Mouse (Mus musculus) forebrain, embryonic 16.5 days (tissue): ENCODE measurements at regions not wholly inside any gene's neighbourhood (a gene's known extent, or its start where the extent isn't known, plus 50 kb on each side); places are given as distances from the start of the nearest gene placed in this dataset.

ENCODE experiments used
- ATAC-seq: fragments of 200-750 bp; cut with Nextera tagmentation; 2 replicates; pipeline ENCODE4 v1.8.0; 2017; ENCODE audit warnings: mild to moderate bottlenecking, moderate library complexity
- H3K27ac ChIP-seq: fragments of 300-500 bp; sonication (generic); 2 replicates; pipeline ENCODE4 v1.5.1; 2014; ENCODE audit warnings: low read length, control low read depth
- H3K27me3 ChIP-seq: fragments of 300-500 bp; sonication (generic); replicated peaks from 2 replicates; pipeline ENCODE4 v1.6.1; 2014; ENCODE audit warnings: low read length; ENCODE audit not compliant: control insufficient read depth, insufficient read depth
- H3K36me3 ChIP-seq: fragments of 300-500 bp; sonication (generic); 2 replicates; pipeline ENCODE4 v1.6.1; 2014; ENCODE audit not compliant: control insufficient read depth, insufficient read depth
- H3K4me1 ChIP-seq: fragments of 300-500 bp; sonication (generic); replicated peaks from 2 replicates; pipeline ENCODE4 v1.6.1; 2014; ENCODE audit warnings: low read length; ENCODE audit not compliant: control insufficient read depth, insufficient read depth
- H3K4me2 ChIP-seq: fragments of 300-500 bp; sonication (generic); 2 replicates; pipeline ENCODE4 v1.6.1; 2014; ENCODE audit warnings: mild to moderate bottlenecking, low read length, control low read depth
- H3K4me3 ChIP-seq: fragments of 300-500 bp; sonication (generic); replicated peaks from 2 replicates; pipeline ENCODE4 v1.5.1; 2014; ENCODE audit warnings: mild to moderate bottlenecking, low read length, control low read depth
- H3K9ac ChIP-seq: fragments of 300-500 bp; sonication (generic); replicated peaks from 2 replicates; pipeline ENCODE4 v1.6.1; 2014; ENCODE audit warnings: low read depth, low read length, control low read depth
- H3K9me3 ChIP-seq: fragments of 300-500 bp; sonication (generic); 2 replicates; pipeline ENCODE4 v1.6.1; 2016; ENCODE audit warnings: low read length; ENCODE audit not compliant: control insufficient read depth
- WGBS: fragments of 180-500 bp; shearing (Covaris S2); extraction: QIAGEN DNeasy Blood & Tissue Kit; methylation state at CpG from one replicate; pipeline ENCODE4 v1.1.7; 2014; 5-methylcytosine and 5-hydroxymethylcytosine counted together

DNA sequence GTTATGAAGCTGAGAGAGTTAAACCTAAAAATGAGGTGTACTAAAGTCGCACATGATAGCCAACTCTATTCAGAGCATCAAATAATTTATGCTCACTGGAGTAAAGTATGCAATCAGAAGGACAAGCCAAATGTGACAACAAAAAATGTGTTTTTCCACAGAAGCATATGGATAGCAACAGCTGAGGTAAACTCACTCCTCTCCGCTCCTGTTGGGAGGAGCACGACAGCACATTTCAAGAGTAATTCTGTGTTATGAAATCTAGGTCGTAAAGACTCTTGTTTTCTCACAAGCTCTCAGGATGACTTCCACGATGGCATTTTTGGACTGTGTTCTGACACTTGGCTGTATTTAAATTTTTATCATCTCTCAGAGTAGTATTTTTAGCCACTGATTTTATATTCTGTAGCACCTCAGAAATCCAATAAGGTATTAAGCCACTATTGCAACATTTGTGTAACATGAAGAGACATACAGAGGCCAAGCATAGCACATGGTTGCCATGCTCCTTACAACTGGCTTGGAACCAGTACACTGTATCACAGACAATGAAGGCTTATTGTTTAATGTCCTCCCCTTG is 70.3 kb upstream of the Mbnl1 start:
- 79% methylated on average over 5 of the region's 5 CpGs for WGBS
- Histone ChIP-seq H3K4me3 (no peak overlapping the region), H3K4me2 (no peak overlapping the region), H3K27me3 (no peaks in the 10 kb centered on the region), H3K4me1 (no peaks in the 10 kb centered on the region), H3K36me3 (no peaks in the 10 kb centered on the region), H3K9ac (no peak overlapping the region), H3K9me3 (no peaks in the 10 kb centered on the region), H3K27ac (no peak overlapping the region)
- ATAC-seq = no peak

DNA sequence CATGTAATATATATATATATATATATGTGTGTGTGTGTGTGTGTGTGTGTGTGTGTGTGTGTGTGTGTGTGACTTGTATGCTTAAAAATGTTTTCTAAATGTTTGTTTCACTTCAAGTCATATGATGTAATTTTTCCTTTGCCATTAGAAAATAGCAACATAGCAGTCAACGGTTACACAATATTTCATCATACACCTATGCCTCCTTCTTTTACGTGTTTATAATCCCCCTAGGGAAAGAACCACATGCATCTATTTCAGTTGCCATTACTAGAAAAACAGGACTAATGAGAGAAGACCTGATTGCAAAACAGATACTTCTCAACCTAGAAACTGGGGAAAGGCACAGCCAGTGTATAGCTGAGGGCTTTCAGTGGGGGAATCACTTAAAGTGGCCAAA is 65.2 kb upstream of the Mbnl1 start:
- H3K4me1 ChIP-seq = no peaks in the 10 kb centered on the region
- H3K4me2 ChIP-seq = no peak overlapping the region
- no peaks in the 10 kb centered on the region for H3K9me3 ChIP-seq
- 92% methylated on average over 2 of the region's 2 CpGs for WGBS
- ATAC-seq = no peak
- no peak overlapping the region for H3K4me3 ChIP-seq
- no peak overlapping the region for H3K27ac ChIP-seq
- no peaks in the 10 kb centered on the region for H3K36me3 ChIP-seq
- no peaks in the 10 kb centered on the region for H3K27me3 ChIP-seq
- no peak overlapping the region for H3K9ac ChIP-seq

DNA sequence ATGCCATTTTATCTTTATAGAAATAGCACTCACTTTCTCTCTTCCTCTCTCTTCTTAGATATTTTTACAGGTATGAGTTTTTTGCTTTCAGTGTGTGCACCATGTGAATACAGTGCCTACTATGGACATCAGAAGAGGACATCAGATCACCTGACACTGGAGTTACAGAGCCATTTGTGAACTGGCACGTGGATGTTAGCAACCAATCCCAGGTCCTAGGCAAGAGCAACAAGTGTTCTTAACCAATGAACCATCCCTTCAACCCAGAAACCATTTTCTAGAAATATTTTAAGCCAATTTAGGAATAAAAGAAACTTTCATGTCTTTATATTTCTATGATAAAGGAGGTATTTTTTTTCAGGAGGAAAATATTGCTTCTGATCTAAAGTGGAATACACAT is 64.7 kb upstream of the Mbnl1 start:
- no peaks in the 10 kb centered on the region for H3K36me3 ChIP-seq
- ATAC-seq = no peak
- no peak overlapping the region for H3K4me2 ChIP-seq
- no peaks in the 10 kb centered on the region for H3K4me1 ChIP-seq
- H3K9me3 ChIP-seq = no peaks in the 10 kb centered on the region
- no peak overlapping the region for H3K9ac ChIP-seq
- H3K27ac ChIP-seq = no peak overlapping the region
- 88% methylated on average over 1 of the region's 1 CpGs for WGBS
- no peaks in the 10 kb centered on the region for H3K27me3 ChIP-seq
- H3K4me3 ChIP-seq = no peak overlapping the region

DNA sequence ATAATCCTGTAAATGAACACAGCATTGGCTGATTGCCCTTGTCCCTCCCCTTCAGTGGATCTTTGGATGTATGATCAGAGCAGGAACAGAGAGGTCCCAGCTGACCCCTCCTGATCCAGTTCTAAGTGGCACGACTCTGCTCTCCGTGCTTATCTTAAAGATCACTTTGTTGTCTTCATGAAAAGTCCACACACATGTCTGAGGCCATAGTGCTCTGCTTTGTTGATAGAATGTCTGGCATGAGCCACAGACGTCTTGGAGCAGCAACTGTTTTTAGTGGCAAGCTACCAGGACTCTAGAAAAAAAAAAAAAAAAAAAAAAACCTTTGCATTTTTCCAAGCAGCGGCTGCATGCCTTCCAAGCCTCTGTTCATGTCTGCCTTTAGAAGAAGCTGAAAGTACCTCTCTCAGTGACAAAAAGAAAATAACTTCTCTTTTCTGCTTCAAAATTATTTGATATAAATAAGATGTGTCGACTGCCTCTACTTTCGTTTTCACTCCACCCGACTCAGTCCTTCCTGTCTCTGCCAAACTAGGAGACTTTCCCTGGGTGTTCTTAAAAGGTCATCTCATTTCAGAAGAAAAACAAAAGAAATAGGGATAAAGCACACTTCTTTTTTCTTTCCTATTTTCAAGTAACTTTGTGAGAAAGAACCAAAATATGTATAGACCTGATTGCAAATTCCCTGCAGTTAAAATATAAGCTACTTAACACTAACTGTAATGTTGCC is 63.9 kb upstream of the Mbnl1 start:
- Histone ChIP-seq H3K9me3 (no peaks in the 10 kb centered on the region), H3K4me1 (no peaks in the 10 kb centered on the region), H3K36me3 (no peaks in the 10 kb centered on the region), H3K27ac (no peak overlapping the region), H3K27me3 (no peaks in the 10 kb centered on the region), H3K4me3 (no peak overlapping the region), H3K4me2 (peak overlapping the region; percentile 15; the same call in 1 of the 2 replicates), H3K9ac (no peak overlapping the region)
- peak; percentile 57 for ATAC-seq
- WGBS = 39% methylated on average over 7 of the region's 7 CpGs

DNA sequence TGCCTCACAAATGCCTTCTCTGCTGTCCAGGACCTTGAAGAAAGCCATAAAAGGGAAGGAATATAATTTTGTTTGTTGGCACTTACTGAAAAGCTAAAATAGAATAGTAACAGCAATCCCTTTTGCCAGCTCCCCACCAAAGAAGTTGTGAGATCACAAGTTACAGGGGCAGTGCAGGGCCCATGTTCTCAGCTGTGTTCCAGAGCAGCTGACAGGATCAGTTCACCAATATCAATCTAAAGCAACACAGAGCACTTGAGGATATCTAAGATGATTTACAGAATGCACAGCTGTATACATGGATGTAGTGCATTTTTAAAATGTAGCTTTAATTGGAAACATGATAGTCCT is 63.4 kb upstream of the Mbnl1 start:
- H3K4me1 ChIP-seq = no peaks in the 10 kb centered on the region
- H3K4me3 ChIP-seq = no peak overlapping the region
- H3K9ac ChIP-seq = no peak overlapping the region
- H3K4me2 ChIP-seq = no peak overlapping the region
- H3K9me3 ChIP-seq = no peaks in the 10 kb centered on the region
- ATAC-seq = no peak
- H3K27me3 ChIP-seq = no peaks in the 10 kb centered on the region
- H3K36me3 ChIP-seq = no peaks in the 10 kb centered on the region
- H3K27ac ChIP-seq = no peak overlapping the region

DNA sequence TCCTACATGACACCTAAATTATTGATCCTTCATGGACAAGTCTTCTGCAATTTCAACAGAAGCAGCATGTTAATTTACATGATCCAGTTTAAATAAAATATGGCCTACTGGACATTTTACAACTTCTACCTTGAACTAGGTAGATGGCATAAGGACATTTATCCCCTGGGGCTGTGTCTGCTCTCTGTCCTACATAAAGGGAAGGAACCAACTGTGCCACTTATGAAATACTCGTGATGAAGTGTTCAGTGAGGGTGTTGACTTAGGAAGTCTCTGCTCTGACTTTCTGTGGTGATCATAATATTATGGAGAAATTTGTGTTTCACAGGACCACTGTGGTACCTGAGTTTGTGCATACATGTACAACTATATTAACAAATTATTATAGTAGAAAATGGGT is 60.9 kb upstream of the Mbnl1 start:
- no peak overlapping the region for H3K9ac ChIP-seq
- H3K4me3 ChIP-seq = no peak overlapping the region
- H3K36me3 ChIP-seq = no peaks in the 10 kb centered on the region
- no peaks in the 10 kb centered on the region for H3K27me3 ChIP-seq
- no peak overlapping the region for H3K4me2 ChIP-seq
- 86% methylated on average over 1 of the region's 1 CpGs for WGBS
- H3K9me3 ChIP-seq = no peaks in the 10 kb centered on the region
- no peak for ATAC-seq
- no peaks in the 10 kb centered on the region for H3K4me1 ChIP-seq
- H3K27ac ChIP-seq = no peak overlapping the region

DNA sequence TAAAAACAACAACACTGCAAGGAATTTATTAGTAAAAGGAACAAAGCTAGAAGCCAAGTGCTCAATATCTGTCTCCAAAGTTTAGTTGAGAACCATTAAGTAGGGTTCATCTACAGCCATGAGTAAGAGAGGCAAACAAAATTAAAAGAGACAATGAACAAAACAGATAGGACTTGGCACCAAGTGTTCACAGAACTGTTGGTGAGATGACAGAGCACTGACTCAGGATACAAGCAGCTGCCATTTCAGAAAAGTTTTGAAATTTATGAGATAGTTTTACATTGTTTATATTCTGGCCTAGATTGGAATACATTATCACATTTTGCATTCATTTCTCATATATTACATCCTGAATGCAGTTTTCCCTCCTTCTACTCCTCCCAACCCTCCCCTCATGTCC is 60.4 kb upstream of the Mbnl1 start:
- Histone ChIP-seq H3K4me2 (no peak overlapping the region), H3K36me3 (no peaks in the 10 kb centered on the region), H3K4me3 (no peak overlapping the region), H3K9ac (no peak overlapping the region), H3K4me1 (no peaks in the 10 kb centered on the region), H3K27ac (no peak overlapping the region), H3K27me3 (no peaks in the 10 kb centered on the region), H3K9me3 (no peaks in the 10 kb centered on the region)
- no peak for ATAC-seq

DNA sequence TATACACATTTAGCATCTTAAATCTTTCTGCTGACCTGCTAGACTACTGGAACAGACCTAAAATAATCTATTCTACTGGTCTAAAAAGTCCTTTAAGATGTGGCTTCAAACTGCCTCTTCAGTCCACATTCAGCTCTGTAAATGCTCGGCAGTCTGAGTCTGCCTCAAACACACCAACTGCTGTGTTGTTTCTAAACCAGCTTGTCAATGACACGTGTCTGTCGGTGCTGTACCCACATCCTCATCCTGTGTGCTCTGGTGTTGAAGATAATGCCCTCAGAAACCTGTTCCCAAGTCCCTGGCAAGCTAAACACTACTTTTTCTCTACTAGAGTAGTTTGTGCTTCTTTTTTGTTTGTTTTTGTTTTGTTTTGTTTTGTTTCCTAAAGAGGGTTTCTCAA is 58.9 kb upstream of the Mbnl1 start:
- WGBS = 70% methylated on average over 3 of the region's 3 CpGs
- Histone ChIP-seq H3K9me3 (no peaks in the 10 kb centered on the region), H3K27ac (no peak overlapping the region), H3K4me2 (no peak overlapping the region), H3K36me3 (no peaks in the 10 kb centered on the region), H3K4me3 (no peak overlapping the region), H3K4me1 (no peaks in the 10 kb centered on the region), H3K27me3 (no peaks in the 10 kb centered on the region), H3K9ac (no peak overlapping the region)
- ATAC-seq = no peak

DNA sequence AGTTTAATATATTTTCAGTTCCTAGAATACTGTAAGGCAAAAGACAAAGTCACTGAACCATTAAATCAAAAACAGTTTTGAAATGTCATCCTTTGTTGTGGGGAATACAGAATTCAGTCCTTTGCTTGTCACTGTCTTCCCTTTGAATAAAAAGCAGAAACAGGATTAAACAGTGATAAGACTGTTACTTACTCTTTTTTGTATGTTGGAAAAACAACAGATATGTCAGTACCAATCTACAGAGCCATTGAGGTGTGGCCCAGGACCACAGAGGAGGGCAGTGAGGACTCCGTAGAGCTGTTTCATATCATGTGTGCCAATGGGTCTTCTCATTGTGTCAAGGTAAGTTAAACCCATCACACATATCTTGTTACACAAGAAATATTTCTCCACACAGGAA is 55.6 kb upstream of the Mbnl1 start:
- Histone ChIP-seq H3K9ac (no peak overlapping the region), H3K27ac (no peak overlapping the region), H3K4me1 (no peaks in the 10 kb centered on the region), H3K27me3 (no peaks in the 10 kb centered on the region), H3K9me3 (no peaks in the 10 kb centered on the region), H3K36me3 (no peaks in the 10 kb centered on the region), H3K4me2 (no peak overlapping the region), H3K4me3 (no peak overlapping the region)
- WGBS = 83% methylated on average over 1 of the region's 1 CpGs
- no peak for ATAC-seq

DNA sequence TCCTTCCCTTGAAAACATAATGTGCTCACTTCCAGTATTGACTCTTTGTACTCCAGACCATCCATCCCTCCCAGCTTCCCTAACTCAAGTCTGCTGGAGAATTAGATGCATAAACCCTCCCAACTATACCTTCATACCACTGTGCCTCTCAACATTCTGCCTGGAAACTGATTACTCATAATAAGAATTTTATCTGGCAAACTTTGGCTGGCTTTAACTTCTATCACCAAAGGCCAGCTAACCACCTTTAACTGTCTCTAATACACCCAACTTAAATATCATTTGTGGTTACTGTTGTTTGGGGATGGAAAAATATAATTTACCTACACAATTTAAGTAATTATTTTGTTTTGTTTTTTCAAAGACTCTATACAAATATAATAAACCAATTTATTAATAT is 54.0 kb upstream of the Mbnl1 start:
- Histone ChIP-seq H3K27ac (no peak overlapping the region), H3K27me3 (no peaks in the 10 kb centered on the region), H3K9me3 (no peaks in the 10 kb centered on the region), H3K4me3 (no peak overlapping the region), H3K4me2 (no peak overlapping the region), H3K9ac (no peak overlapping the region), H3K36me3 (no peaks in the 10 kb centered on the region), H3K4me1 (no peaks in the 10 kb centered on the region)
- ATAC-seq = no peak
